Comparison of ENCODE assay signal across 9 mouse cellular contexts in the genomic region with DNA sequence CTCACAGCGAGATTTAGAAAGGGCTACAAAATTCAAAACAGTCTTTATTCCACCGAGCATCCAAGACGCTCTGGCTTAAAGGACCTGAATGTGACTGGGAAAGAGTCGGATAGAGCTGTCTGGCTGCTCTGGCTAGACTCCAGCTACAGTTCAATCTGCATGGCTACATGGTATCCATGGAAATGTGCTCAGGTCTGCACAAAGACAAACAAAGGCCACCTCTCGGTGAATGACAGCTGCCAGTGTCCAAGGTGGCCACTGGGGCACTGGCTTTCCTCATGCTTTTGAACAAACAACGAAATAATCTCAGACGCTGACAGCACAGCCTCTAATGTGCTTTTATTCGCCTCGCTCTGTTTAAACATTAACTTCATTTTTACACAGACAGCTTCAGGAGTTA. TPM values are rescaled to one million over a fixed set of nuclear protein-coding genes. Genes with fewer than 3 reads are reported as not detected.
DNase-seq lines count a peak whose midpoint lies in the region; ATAC-seq and TF ChIP-seq lines count a peak whose summit lies in the region.
"Had no signal": no experiment of that assay in that cellular context is flagged by ENCODE, and none has a peak within 500 bp of the region (broad histone marks: within the 10 kb centered on the region; RNA-seq: fewer than 3 reads in every experiment).

No protein-coding gene starts in this region.

- H3K27ac ChIP-seq in hindbrain, postnatal 0 days, result no peak overlapping the region
- no peak overlapping the region for H3K27ac ChIP-seq in liver, embryonic 16.5 days (ENCODE audit: low read length)

- peak overlapping the region; percentile 26 for H3K4me2 ChIP-seq in hindbrain, postnatal 0 days (ENCODE audit: low read depth, low read length)
- no peak overlapping the region; the same call in 1 of the 2 replicates for H3K4me2 ChIP-seq in liver, embryonic 16.5 days (ENCODE audit: low read depth, low read length)

- no peak overlapping the region for H3K9ac ChIP-seq in hindbrain, postnatal 0 days (replicated peaks; ENCODE audit: low read length)
- no peak overlapping the region for H3K9ac ChIP-seq in liver, embryonic 16.5 days (ENCODE audit: low read depth, low read length)

- 10% methylated on average over 9 of the region's 9 CpGs for WGBS in hindbrain, postnatal 0 days
- WGBS in liver, embryonic 16.5 days (ENCODE audit: insufficient replicate concordance), result 54% methylated on average over 9 of the region's 9 CpGs

- no peaks in the 10 kb centered on the region for H3K27me3 ChIP-seq in hindbrain, postnatal 0 days (ENCODE audit: insufficient read depth, low read length)
- no peaks in the 10 kb centered on the region for H3K27me3 ChIP-seq in liver, embryonic 16.5 days (ENCODE audit: control insufficient read depth, insufficient read depth, low read depth, low read length)

- H3K36me3 ChIP-seq in hindbrain, postnatal 0 days (ENCODE audit: insufficient read depth, low read length), result no peaks in the 10 kb centered on the region
- no peaks in the 10 kb centered on the region for H3K36me3 ChIP-seq in liver, embryonic 16.5 days (ENCODE audit: control insufficient read depth, insufficient read depth)

- peak; percentile 10; the same call in 1 of the 2 replicates for TF ChIP-seq CTCF in hindbrain, postnatal 0 days (IDR thresholded peaks at IDR 0.05; ENCODE audit: low read depth)

- no peaks in the 10 kb centered on the region for H3K9me3 ChIP-seq in hindbrain, postnatal 0 days (ENCODE audit: low read length)
- no peaks in the 10 kb centered on the region for H3K9me3 ChIP-seq in liver, embryonic 16.5 days (replicated peaks; ENCODE audit: control insufficient read depth, low read length)

- peak; percentile 80 to 83 for DNase-seq in cerebellum, postnatal 10 days
- DNase-seq in cerebellum, adult 11-12 months, result no peak
- peak; percentile 18 for DNase-seq in brain, embryonic 18.5 days (ENCODE audit: low read depth, low spot score)
- DNase-seq in hindbrain, postnatal 0 days (ENCODE audit: low spot score), result peak; percentile 83
- no peak for DNase-seq in gastrocnemius, adult 8-10 months (ENCODE audit: low spot score in 2 of 2)
- DNase-seq in ovary, adult 18-20 months (ENCODE audit: low spot score), result no peak
- DNase-seq: heart, postnatal 36 days had no signal

- ATAC-seq in hindbrain, postnatal 0 days, result peak; percentile 91
- peak; percentile 90 for ATAC-seq in liver, embryonic 16.5 days (ENCODE audit: low read depth)
- ATAC-seq in erythroblast, adult 5-6 weeks (replicated peaks; ENCODE audit: low FRiP score, poor library complexity, severe bottlenecking), result no peak

- H3K4me3 ChIP-seq in hindbrain, postnatal 0 days (ENCODE audit: low read length), result no peak overlapping the region
- no peak overlapping the region for H3K4me3 ChIP-seq in liver, embryonic 16.5 days (ENCODE audit: low read depth, low read length)

- no peaks in the 10 kb centered on the region for H3K4me1 ChIP-seq in hindbrain, postnatal 0 days (ENCODE audit: insufficient read depth, low read length)
- no peaks in the 10 kb centered on the region for H3K4me1 ChIP-seq in liver, embryonic 16.5 days (ENCODE audit: control insufficient read depth, low read depth, low read length)

RNA-seq across cellular contexts. Expression of gene Itga2, which starts 8.6 kb away (rescaled TPM):
- 1.9 and 3.6 TPM in 2 replicates for total RNA-seq in hindbrain, postnatal 0 days (2014; rRNA removed)
- polyA plus RNA-seq in hindbrain, postnatal 0 days (2015; fragmentation: Nextera tagmentation; extraction: Ambion mirVana), result 1.3 and 1.4 TPM in 2 replicates
- polyA plus RNA-seq in liver, embryonic 16.5 days (2015; fragmentation: Nextera tagmentation; extraction: Ambion mirVana), result 0.39 and 0.99 TPM in 2 replicates
- total RNA-seq in gastrocnemius, adult 8-10 months (2022), result under 1 TPM; 0.17 to 0.97 (median 0.26) TPM
- 0.77 and 3.8 TPM in 2 replicates for total RNA-seq in erythroblast, adult 5-6 weeks (2015; ENCODE audit: low replicate concordance)
- total RNA-seq in erythroblast, adult 5-6 weeks (2017; ENCODE audit: low replicate concordance), result 0.68 and 0.84 TPM in 2 replicates

Comparison
In these comparisons a context has a peak if more than half of its experiments do, and no peak if none do; other contexts are left out.
1. DNase-seq: peak in cerebellum, postnatal 10 days (2 of 2), brain, embryonic 18.5 days (single experiment) and hindbrain, postnatal 0 days (single experiment); none in cerebellum, adult 11-12 months (single experiment), gastrocnemius, adult 8-10 months (0 of 2) and ovary, adult 18-20 months (single experiment).